Mouse (Mus musculus): Measurements from ENCODE around the gene Gal. TPM values are rescaled to one million over a fixed set of nuclear protein-coding genes. Genes with fewer than 3 reads are reported as not detected.

The Gal gene
- polyA plus RNA-seq, 1 experiment, result 0.30 TPM

DNA sequence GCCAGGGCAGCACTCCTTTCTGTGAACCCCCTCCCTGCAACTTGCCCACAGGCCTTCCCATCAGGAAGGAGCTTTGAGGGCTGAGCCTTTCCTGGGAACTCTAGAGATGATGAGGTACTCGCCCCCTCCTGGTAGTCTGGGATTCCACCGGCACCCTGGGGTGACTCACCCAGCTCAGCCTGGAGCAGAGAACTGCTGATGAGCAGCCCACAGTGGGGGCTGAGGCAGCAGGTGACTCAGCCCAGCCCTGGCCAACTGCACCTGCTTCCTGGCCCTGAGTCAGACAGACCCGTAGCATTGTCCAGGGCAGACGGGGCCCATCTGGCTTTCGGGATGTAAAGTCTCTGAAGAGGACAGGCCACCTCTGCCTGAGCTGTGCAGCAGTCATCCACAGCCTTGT lies 4.9 kb upstream of the Gal start:
- no peak for DNase-seq (ENCODE audit: low read depth)

DNA sequence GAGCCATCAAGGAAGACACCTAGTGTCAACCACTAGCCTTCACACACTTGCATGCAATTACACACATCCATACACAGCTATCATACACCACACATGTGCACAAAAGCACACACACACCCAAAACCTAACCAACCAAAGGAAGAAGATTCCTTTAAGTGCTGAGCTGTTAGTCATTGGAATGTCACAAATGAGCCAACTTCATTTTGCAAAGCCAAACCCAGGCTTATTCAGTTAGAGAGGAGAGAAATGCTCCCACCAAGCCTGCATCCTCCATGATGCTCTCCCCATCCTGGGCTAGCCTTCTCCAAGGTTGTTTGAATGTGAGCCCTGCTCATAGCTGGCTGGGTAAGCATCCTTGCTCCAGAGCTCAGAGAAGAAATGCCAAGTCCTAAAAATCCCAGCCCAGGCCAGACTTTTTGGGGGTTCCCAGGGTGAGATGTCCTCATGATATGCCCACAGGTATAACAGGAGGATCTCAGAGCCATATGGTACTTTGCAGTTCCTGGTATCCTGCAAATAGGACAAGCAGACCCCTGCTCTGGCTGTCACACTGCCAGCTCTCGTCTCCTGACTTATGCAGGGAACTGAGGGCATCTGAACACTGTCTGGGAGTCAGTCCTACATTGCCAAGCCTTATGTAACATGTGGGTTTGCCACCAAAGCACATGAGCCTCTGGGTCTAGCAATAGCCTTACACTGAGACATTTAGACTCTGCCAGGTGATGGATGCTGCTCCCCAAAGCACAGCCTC lies 8.6 kb downstream of the Gal start:
- DNase-seq (ENCODE audit: low read depth), result no peak

DNA sequence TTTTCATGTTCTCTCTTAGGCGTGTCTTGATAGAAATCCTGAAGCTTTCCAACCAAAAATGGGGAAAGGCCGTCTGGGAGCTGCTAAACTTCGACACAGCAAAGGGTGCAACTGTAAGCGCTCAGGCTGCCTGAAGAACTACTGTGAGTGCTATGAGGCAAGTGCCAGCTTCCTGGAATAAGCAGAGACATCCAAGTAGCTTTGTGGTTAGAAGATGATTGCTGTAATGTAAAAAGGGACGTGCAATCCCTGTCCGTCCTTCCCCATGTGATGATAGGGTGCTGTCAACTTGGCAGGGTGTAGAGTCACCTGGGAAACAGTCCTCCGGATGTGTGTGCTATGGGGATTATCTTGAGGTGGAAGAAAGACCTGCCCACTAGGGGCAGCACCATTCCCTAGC lies 10.3 kb downstream of the Gal start:
- DNase-seq (ENCODE audit: low read depth), result no peak

DNA sequence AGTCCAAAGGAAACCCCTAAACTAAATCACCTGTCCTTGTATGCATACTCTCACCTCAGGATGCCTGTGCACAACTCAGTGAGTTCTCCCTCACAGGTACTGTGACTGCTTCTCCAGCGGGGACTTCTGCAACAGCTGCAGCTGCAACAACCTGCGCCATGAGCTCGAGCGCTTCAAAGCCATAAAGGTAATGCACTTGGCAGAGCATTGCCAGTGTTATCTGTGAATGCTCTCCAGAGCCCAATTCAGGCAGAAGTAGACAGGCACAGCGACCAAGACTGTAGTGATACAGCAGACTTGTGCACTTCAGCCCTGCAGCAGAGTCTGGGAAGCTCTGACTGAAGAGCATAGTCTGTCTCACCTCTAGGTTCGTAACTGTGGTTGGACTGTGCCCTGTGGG lies 12.0 kb downstream of the Gal start:
- DNase-seq (ENCODE audit: low read depth), result no peak

DNA sequence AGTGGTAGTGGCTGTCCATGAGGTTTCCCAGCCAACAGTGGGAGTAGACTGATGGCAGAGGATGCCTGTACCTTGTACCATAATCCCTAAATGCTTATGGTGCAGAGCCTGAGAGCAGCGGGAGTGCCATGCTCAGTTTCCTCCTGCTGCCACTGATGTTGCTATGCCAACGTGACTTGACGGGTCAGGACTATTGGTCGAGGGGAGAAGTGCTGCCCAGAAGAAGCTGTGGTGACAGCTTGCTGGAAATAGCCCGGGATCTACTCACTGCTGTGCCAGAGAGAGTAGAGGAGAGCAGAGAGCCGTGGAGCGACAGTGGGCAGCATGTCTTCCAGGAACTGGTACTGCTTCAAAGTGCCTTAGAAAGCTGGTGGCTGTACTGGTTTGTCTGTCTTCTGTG lies 12.4 kb downstream of the Gal start:
- no peak for DNase-seq (ENCODE audit: low read depth)

DNA sequence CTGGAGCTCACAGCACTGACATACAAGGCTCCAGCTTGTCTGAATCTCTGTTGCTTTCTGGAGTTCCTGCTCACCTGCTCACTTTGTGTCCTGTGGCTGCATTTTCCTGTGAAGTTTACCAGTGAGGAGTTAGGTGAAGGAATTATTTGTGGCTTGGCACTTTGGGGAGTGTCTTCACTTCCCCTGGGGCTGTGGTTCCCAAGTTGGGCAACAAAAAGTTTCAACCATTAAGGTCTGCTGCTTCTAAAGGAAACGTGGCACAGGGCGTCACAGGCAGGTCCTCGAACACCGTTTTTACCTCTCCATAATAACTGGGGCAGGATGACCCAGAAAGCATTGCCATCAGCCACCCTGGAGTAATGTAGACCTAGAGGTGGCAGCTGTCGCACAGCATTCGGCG lies 12.8 kb downstream of the Gal start:
- no peak for DNase-seq (ENCODE audit: low read depth)

DNA sequence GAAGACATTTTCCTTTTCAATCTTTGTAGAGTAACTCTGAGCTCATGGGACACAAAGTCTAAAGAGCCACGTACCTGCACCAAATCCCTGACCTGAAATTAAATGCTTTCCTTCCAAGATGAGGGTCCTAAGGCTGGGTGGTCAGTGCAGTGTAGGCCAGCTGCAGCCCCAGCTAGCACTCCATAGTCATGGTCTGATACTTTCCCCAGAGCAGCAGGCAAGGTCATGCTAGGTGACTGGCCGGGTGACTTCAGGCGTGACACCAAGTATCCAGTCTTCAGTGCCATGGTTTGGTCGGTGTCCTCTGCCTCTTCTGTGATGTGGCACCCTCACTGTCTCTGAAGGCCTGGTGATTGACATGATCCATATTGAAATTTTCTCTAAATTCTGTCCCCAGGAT lies 14.3 kb downstream of the Gal start:
- no peak for DNase-seq (ENCODE audit: low read depth)

DNA sequence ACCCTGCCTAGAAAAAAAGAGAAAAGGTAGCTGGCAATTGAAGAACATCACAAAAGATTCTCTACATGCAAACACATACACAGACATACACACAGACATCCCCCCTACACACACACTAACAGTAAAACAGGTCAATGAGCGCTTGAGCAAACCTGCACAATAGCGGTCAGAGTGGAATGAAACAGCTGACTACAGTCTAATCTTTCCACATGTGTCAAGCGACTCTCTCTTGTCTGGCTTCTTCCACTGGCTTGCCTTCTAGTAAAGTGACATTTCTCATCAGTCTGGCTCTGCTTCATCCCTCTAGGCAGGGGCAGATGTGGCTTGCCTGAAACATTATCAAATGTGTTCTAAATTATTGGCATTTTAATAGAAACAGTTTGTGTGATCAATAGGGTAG lies 20.1 kb downstream of the Gal start:
- no peak for DNase-seq (ENCODE audit: low read depth)

DNA sequence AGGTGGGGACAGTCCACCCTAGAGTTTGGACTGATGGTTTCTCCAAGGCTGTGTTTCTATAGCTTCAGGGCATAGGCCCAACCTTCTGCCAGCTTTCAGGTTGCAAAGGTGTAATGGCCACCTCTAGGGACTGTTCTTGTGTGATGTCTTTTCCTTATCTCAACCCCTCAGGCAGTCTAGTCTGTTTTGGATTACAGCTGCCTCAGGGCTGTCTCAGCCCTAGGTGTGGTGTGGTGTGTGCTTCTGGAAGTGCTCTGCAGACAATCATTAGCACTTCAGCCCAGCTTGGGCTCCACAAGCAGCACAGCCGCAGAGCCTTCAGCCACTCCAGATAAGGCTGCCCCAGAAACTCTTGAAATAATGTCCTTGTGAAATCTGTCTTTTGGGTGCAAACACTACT lies 22.0 kb downstream of the Gal start:
- no peak for DNase-seq (ENCODE audit: low read depth)

DNA sequence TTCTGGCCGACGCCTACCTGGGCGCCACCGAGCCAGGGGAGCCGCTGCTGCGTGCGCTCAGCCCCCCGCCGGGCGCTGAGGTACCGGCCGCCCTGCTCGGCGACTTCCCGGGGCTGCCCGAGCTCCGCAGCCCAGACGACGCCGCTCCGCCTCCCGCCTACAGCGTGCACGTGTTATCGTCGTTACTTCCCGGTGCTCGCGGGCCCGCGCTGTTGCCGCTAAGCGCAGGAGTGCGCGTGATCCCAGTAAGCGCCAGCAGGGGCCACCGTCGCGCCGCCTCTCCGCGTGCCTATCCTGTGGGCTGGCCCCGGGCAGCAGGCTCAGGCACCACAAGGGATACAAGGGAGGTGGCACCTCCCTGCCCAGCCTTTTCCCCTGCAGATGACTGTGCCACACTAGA lies 25.3 kb downstream of the Gal start:
- DNase-seq (ENCODE audit: low read depth), result no peak

DNA sequence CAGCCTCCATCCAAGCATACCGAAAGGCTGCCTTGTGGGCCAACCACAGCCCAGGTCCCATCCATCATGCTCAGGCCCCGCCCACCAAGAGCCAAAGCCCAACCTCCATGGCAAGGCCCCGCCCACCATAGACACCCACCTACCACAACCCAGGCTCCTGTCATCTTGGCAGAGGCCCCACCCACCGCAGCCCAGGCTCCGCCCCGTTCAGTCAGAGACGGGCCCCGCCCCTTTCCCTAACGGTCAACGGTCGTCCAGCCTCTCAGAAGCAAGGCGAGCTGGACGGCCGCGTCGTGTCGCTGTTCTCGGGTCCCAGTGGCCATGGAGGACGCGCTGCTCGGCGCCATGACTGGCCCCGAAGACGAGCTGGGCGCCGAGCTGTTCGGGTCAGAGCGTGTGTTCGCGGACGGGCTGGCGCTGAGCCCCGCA lies 25.7 kb downstream of the Gal start, which contains the start of gene Tesmin:
TSS of gene Tesmin (plus strand) at position 229 of the 429 bp plus-strand sequence.
- DNase-seq (ENCODE audit: low read depth), result no peak

DNA sequence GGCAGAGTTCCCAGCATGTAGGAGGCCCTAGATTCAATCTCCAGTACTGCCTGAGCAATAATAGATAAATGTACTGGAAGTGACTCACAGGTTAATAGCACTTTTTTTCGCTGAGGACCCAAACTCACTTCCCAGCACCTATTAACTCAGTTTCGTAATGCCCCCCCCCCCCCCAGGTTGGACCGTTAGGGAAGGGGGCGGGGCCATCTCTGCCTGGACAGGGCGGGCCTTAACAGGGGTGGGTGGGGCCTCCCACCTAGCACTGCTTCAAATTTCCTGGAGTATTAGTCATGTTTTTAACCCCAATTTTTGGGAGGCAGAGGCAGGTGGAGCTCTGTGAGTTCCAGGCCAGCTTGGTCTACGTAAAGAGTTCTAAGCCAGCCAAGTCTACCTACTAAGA lies 26.3 kb downstream of the Gal start:
- DNase-seq (ENCODE audit: low read depth), result no peak

DNA sequence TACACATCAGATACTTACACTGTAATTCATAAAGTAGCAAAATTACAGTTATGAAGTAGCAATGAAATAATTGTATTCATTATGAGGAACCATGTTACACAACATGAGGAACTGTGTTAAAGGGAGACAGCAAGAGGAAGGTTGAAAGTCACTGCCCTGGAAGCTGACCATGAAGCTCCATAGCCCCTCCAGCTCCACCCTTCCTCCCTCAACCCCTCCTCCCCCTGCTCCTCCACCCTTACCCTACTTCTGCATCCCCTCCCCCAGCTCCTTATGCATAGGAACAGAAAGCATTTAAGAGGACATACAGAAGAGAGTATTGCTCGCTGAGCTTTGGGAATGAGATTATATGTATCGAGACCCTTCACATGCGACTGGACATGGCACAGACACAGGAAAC lies 35.7 kb downstream of the Gal start:
- no peak for DNase-seq (ENCODE audit: low read depth)

DNA sequence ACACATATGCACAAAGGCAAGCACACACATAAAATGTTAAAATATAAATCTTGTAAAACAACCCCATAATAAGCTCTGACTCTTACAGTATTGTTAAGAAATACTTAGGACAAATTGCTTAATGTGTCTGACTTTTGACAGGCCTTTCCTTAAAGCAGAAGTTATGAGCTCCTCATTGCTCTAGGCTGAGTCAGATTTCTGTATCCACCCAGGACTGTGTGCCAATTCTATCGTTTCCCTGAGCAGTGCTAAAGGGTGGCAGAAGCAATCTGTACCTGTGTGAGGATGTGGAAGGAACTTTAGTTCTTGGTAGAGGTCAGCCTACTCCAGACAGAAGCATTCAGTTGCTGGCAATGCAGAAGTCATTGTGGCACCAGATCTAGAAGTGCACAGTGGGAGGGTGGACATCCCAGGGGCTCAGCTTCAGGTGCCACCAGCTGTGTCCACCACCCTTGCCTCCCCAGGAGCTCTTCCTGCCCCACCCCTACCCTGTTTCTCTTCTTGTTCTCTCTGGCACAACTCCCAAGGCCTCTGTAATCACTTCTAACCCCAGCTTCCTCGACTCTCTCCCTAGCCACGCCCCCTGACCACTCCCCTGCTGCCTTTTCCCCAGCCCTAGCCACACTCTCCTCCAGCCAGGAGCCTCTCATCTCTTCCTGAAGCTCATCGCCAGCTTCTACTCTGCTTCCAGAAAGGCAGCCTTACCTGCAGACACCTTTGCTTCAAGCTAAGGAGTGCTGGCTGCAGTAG lies 37.2 kb downstream of the Gal start:
- DNase-seq (ENCODE audit: low read depth), result no peak

DNA sequence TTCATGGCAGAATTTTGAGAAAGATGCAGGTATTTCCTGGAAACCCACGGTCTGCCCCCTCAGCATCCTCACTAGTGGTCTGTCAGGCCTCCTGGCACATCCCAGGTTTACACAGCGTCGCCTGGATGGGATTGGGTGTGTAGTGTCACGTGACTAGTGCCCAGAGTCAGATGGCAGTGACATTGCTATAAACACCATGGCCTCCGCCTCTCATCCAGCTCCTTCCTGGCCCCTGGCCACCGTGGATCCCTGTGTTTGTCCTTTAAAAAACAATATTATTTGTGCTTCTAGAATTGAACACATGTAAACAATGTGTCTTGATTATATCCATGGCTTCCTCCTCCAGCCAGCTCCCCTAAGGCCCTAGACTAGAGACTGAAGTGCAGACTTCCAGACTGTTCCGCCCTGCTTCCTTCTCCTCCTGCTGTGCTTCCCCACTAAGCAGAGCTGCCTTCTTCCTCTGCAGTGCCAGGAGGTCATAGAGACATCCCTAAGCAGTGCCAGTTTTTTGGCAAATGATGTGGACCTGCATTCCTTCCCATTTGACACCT lies 38.3 kb downstream of the Gal start:
- DNase-seq (ENCODE audit: low read depth), result no peak

DNA sequence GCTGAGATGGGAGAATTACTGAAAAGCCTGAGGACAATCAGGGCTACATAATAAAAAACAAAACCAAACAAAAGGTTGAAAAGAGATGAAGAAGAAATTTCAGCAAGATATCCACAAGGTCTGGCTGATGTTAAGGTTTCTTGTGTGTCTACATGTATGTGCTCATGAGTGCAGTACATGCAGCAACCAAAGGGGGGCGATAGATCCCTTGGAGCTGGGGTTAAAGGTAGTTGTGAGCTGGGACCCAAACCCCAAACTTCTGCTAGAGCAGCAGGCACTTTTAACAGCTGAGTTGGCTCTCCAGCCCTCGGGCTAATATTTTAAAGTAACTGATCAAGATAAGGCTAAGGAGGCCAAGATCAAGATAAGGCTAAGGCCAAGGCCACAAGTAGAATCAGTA lies 40.3 kb downstream of the Gal start:
- DNase-seq (ENCODE audit: low read depth), result no peak

DNA sequence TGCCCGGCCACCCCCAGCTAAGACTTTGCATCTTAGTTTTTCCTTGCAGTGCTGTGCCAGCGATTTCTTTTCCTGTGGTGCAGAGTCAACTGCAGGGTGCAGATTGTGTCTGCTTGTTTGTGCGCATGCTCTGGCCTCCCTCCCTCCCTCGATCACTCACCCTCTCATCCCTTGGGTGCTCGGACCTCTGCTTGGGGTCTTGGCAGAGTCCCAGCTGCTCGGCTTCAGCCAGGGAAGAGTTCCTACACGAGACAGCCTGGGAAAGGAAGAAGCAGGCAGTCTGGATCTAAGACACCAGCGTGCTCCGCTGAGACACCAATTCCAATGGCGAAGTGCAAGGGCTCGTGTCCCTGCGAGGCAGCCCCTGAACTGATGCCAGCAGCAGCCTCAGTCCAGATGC lies 41.0 kb downstream of the Gal start:
- no peak for DNase-seq (ENCODE audit: low read depth)

DNA sequence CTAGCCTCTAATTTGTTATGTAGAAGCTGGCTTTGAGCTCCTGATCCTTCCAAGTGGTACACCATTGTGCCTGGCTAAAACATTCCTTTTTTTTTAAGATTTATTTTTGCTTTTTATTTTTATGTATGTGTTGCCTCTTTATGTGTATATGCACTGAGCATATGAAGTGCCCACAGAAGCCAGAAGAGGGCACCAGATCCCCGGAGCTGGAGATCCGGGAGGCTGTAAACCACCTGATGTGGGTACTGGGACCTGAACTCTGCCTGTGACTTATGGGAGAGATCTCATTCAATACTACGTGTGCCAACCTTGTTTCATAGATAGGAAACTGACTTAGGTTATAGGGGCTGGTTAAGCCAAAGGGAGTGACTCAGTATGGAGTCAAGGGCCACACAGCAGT lies 46.1 kb downstream of the Gal start:
- DNase-seq (ENCODE audit: low read depth), result no peak

DNA sequence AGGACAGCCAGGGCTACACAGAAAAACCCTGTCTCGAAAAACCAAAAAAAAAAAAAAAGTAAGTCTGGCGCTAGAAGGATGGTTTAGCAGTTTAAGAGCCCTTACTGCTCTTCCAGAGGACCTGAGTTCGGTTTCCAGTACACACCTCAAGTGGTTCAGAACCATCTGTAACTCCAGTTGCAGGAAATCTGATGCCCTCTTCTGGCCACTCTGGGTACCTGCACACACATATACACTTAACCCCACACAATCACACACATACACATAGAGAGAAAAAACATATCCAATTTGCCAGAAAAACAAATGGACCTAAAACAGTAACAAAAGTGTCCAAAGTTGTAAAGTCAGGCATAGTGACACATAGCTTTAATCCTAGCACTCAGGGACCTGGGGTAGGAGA lies 49.3 kb downstream of the Gal start:
- no peak for DNase-seq (ENCODE audit: low read depth)

DNA sequence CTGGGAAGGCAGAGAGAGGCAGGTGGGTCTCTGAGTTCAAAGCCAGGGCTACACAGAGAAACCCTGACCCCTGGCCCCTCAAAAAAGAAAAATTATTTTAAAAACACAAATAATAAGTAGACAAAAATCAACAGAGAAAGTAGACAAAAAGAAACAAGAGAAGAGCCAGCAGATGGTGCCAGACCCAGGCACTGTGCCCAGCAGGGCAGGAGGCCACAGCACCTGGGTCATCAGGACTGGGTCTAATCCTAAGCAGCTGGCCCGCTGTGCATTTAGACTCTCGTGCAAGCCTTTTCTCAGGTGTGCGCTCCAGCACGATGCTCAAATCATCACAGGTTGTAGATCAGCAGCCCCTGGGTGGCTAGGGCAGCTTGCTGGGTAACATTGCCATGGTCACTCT lies 50.8 kb downstream of the Gal start:
- no peak for DNase-seq (ENCODE audit: low read depth)
